Mouse (Mus musculus): ENCODE results near the gene Gm2056. TPM values are rescaled to one million over a fixed set of nuclear protein-coding genes. Genes with fewer than 3 reads are reported as not detected.
"Not testable (repeated sequence)": the region's sequence is repeated elsewhere in the genome, so short reads cannot be mapped to it uniquely, and the experiment has no call there.

The Gm2056 gene
- polyA plus RNA-seq (2012) = not detected in 2 replicates

DNA sequence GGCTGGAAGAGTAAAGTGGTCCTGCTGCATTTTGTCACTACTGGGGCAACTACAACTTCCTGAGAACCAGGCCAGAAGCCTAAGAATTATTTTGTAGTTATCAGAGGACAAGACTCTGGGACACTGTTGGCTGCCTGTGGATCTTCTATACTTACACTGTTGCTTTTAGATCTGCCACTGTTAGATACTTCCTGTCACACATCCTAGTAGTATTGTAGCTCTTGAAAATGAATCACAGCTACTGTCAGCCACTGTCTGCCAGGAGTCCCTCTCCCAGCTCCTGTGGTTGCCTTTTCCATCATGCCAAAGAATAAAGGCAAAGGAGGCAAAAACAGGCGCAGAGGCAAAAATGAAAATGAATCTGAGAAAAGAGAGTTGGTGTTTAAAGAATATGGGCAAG, at the start of gene Gm2056:
Gene Gm2056 (plus strand): TSS at position 301 of the 400 bp plus-strand sequence.
- not testable (repeated sequence) for TF ChIP-seq GATA1 (IDR thresholded peaks at IDR 0.05; ENCODE audit: low read length)

DNA sequence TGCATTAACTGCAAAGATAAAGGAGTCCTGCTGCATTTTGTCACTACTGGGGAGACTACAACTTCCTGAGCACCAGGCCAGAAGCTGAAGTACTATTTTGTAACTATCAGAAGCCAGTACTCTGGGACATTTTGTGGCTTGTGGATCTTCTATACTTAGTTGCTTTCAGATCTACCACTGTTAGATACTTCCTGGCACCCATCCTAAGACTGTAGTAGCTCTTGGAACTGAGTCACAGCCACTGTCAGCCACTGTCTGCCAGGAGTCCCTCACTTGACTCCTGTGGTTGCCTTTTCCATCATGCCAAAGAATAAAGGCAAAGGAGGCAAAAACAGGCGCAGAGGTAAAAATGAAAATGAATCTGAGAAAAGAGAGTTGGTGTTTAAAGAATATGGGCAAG, 15.3 kb upstream of the Gm2056 start, which contains the start of gene Gm2075:
Gene Gm2075 (plus strand): TSS at position 301 of the 400 bp plus-strand sequence.
- TF ChIP-seq GATA1 (IDR thresholded peaks at IDR 0.05; ENCODE audit: low read length) = not testable (repeated sequence)

DNA sequence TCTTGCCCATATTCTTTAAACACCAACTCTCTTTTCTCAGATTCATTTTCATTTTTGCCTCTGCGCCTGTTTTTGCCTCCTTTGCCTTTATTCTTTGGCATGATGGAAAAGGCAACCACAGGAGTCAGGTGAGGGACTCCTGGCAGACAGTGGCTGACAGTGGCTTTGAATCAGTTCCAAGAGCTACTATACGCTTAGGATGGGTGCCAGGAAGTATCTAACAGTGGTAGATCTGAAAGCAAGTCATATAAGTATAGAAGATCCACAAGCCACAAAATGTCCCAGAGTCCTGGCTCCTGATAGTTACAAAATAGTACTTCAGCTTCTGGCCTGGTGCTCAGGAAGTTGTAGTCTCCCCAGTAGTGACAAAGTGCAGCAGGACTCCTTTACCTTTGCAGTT, 8.1 kb upstream of the Gm2056 start, which contains the start of gene Gm6803:
Gene Gm6803 (minus strand): TSS at position 101 of the 400 bp plus-strand sequence.
- TF ChIP-seq GATA1 (IDR thresholded peaks at IDR 0.05; ENCODE audit: low read length) = not testable (repeated sequence)

Other genes with a start within 250 kb of the Gm2056 start
- gene Gm21936, start 231.5 kb upstream of the Gm2056 start, polyA plus RNA-seq (2012) = not detected in 2 replicates
- not detected in 2 replicates for gene BB287469, start 210.4 kb upstream of the Gm2056 start, polyA plus RNA-seq (2012)
- not detected in 2 replicates for gene Gm2001, start 184.7 kb upstream of the Gm2056 start, polyA plus RNA-seq (2012)
- gene Gm2016, start 152.9 kb upstream of the Gm2056 start, polyA plus RNA-seq (2012) = not detected in 2 replicates
- not detected in 2 replicates for gene Gm2022, start 131.6 kb upstream of the Gm2056 start, polyA plus RNA-seq (2012)
- not detected in 2 replicates for gene Gm2035, start 107.1 kb upstream of the Gm2056 start, polyA plus RNA-seq (2012)
- not detected in 2 replicates for gene Gm2042, start 72.9 kb upstream of the Gm2056 start, polyA plus RNA-seq (2012)
- not detected in 2 replicates for gene Gm2075, start 15.2 kb upstream of the Gm2056 start, polyA plus RNA-seq (2012)
- gene Gm6803, start 8.2 kb upstream of the Gm2056 start, polyA plus RNA-seq (2012) = not detected in 2 replicates
- gene Gm16368, start 56.7 kb downstream of the Gm2056 start, polyA plus RNA-seq (2012) = not detected in 2 replicates
- not detected in 2 replicates for gene Gm10436, start 155.1 kb downstream of the Gm2056 start, polyA plus RNA-seq (2012)
- not detected in 2 replicates for gene Gm8332, start 223.1 kb downstream of the Gm2056 start, polyA plus RNA-seq (2012)
- gene Gm5662, start 247.5 kb downstream of the Gm2056 start, polyA plus RNA-seq (2012) = 0.06 and 0.11 TPM in 2 replicates

Measured in G1E-ER4 (cell line).